Mouse (Mus musculus) stomach, postnatal 0 days (tissue): ENCODE measurements at regions not wholly inside any gene's neighbourhood (a gene's known extent, or its start where the extent isn't known, plus 50 kb on each side); places are given as distances from the start of the nearest gene placed in this dataset.

Experiments used
- ATAC-seq: fragments of 200-750 bp; cut with Nextera tagmentation; 2 replicates; pipeline ENCODE4 v1.8.0; 2017; ENCODE audit not compliant: low FRiP score, low TSS enrichment
- DNase-seq: peaks from one replicate; pipeline ENCODE4 v3.0.0-alpha.2; 2016; ENCODE audit warnings: low spot score
- H3K27ac ChIP-seq: fragments of 300-500 bp; sonication (generic); replicated peaks from 2 replicates; pipeline ENCODE4 v1.5.1; 2014; ENCODE audit warnings: mild to moderate bottlenecking, control low read depth
- H3K27me3 ChIP-seq: fragments of 300-500 bp; sonication (generic); 2 replicates; pipeline ENCODE4 v1.6.1; 2014; ENCODE audit warnings: low read length; ENCODE audit not compliant: control insufficient read depth, insufficient read depth
- H3K36me3 ChIP-seq: fragments of 300-500 bp; sonication (generic); 2 replicates; pipeline ENCODE4 v1.6.1; 2014; ENCODE audit warnings: low read length, mixed read lengths; ENCODE audit not compliant: control insufficient read depth, insufficient read depth
- H3K4me1 ChIP-seq: fragments of 300-500 bp; sonication (generic); replicated peaks from 2 replicates; pipeline ENCODE4 v1.6.1; 2014; ENCODE audit warnings: antibody characterized with exemption; ENCODE audit not compliant: control insufficient read depth, insufficient read depth
- H3K4me2 ChIP-seq: fragments of 300-500 bp; sonication (generic); replicated peaks from 2 replicates; pipeline ENCODE4 v1.6.1; 2014; ENCODE audit warnings: low read depth, mild to moderate bottlenecking, control low read depth, moderate library complexity
- H3K4me3 ChIP-seq: fragments of 300-500 bp; sonication (generic); 2 replicates; pipeline ENCODE4 v1.5.1; 2014; ENCODE audit warnings: low read depth, low read length, control low read depth
- H3K9ac ChIP-seq: fragments of 300-500 bp; sonication (generic); 2 replicates; pipeline ENCODE4 v1.6.1; 2014; ENCODE audit warnings: mild to moderate bottlenecking, low read length, control low read depth, mixed read lengths
- H3K9me3 ChIP-seq: fragments of 300-500 bp; sonication (generic); 2 replicates; pipeline ENCODE4 v1.6.1; 2016; ENCODE audit warnings: low read length; ENCODE audit not compliant: control insufficient read depth
- CTCF ChIP-seq: IDR thresholded peaks from 2 replicates; pipeline ENCODE4 v1.5.1; 2016; ENCODE audit warnings: antibody characterized with exemption, low read depth, mild to moderate bottlenecking, moderate library complexity
- EP300 ChIP-seq: optimal IDR thresholded peaks from 2 replicates; pipeline ENCODE3; 2016; ENCODE audit warnings: antibody characterized with exemption
- WGBS: fragments of 180-500 bp; shearing (Covaris S2); extraction: QIAGEN DNeasy Blood & Tissue Kit; methylation state at CpG from one replicate; pipeline ENCODE4 v1.1.7; 2014; 5-methylcytosine and 5-hydroxymethylcytosine counted together

DNA sequence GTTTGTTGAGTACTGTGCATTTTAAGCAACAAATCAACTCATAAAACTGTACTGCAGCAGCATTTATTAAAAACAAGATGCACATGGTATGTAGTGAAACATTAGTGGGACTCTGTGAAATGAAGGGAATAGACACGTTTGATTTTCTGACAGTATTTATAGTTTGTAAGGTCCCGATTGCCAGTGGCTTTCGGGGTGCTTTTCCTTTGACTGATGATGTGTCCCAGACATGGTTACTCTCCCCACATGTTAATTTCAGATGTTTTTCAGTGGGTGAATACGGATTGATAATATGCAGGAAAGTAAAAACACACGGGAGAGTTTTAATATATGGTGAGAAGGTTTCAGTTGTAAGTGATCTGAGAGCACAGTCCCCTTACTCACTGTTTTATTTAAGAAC is 115.3 kb upstream of the Frg1 start:
- H3K27ac ChIP-seq = no peak overlapping the region
- H3K27me3 ChIP-seq = no peaks in the 10 kb centered on the region
- no peak overlapping the region for H3K9ac ChIP-seq
- H3K4me1 ChIP-seq = no peaks in the 10 kb centered on the region
- no peaks in the 10 kb centered on the region for H3K36me3 ChIP-seq
- TF ChIP-seq EP300 (no peak), CTCF (no peak)
- no peak overlapping the region for H3K4me3 ChIP-seq
- no peak for DNase-seq
- no peaks in the 10 kb centered on the region for H3K9me3 ChIP-seq
- no peak overlapping the region for H3K4me2 ChIP-seq
- no peak for ATAC-seq
- WGBS = 74% methylated on average over 5 of the region's 5 CpGs

- no peaks in the 10 kb centered on the region for H3K9me3 ChIP-seq
- ATAC-seq = no peak
- H3K4me3 ChIP-seq = no peak overlapping the region
- no peak overlapping the region for H3K4me2 ChIP-seq
- DNase-seq = no peak
- no peaks in the 10 kb centered on the region for H3K27me3 ChIP-seq
- no peak overlapping the region for H3K27ac ChIP-seq
- no peaks in the 10 kb centered on the region for H3K4me1 ChIP-seq
- 68% methylated on average over 8 of the region's 8 CpGs for WGBS
- TF ChIP-seq CTCF (no peak), EP300 (no peak)
- no peaks in the 10 kb centered on the region for H3K36me3 ChIP-seq
- no peak overlapping the region for H3K9ac ChIP-seq
These were observed 112.7 kb upstream of the Frg1 start for GRCm38 (mm10) chr8:41529581-41529980.

GRCm38 (mm10) chr8:41526283-41526682 is 109.4 kb upstream of the Frg1 start:
- DNase-seq (no peak), ATAC-seq (no peak)
- Histone ChIP-seq H3K9me3 (no peaks in the 10 kb centered on the region), H3K27ac (no peak overlapping the region), H3K36me3 (no peaks in the 10 kb centered on the region), H3K27me3 (no peaks in the 10 kb centered on the region), H3K4me2 (no peak overlapping the region), H3K4me1 (no peaks in the 10 kb centered on the region), H3K9ac (no peak overlapping the region), H3K4me3 (no peak overlapping the region)
- no peak for TF ChIP-seq EP300
- TF ChIP-seq CTCF = no peak
- 88% methylated on average over 7 of the region's 7 CpGs for WGBS

GRCm38 (mm10) chr8:41485163-41485562 is 68.3 kb upstream of the Frg1 start:
- H3K4me2 ChIP-seq = no peak overlapping the region
- DNase-seq (no peak), ATAC-seq (no peak)
- no peaks in the 10 kb centered on the region for H3K4me1 ChIP-seq
- 61% methylated on average over 5 of the region's 5 CpGs for WGBS
- TF ChIP-seq EP300 (no peak), CTCF (no peak)
- no peaks in the 10 kb centered on the region for H3K27me3 ChIP-seq
- H3K9me3 ChIP-seq = no peaks in the 10 kb centered on the region
- no peak overlapping the region for H3K9ac ChIP-seq
- no peak overlapping the region for H3K4me3 ChIP-seq
- no peaks in the 10 kb centered on the region for H3K36me3 ChIP-seq
- H3K27ac ChIP-seq = no peak overlapping the region

- WGBS = 81% methylated on average over 3 of the region's 3 CpGs
- Histone ChIP-seq H3K27ac (no peak overlapping the region), H3K4me2 (no peak overlapping the region), H3K36me3 (no peaks in the 10 kb centered on the region), H3K27me3 (no peaks in the 10 kb centered on the region), H3K9me3 (no peaks in the 10 kb centered on the region), H3K4me3 (no peak overlapping the region), H3K9ac (no peak overlapping the region), H3K4me1 (no peaks in the 10 kb centered on the region)
- TF ChIP-seq CTCF (no peak), EP300 (no peak)
- ATAC-seq (no peak), DNase-seq (no peak)
These were observed 66.4 kb upstream of the Frg1 start for GRCm38 (mm10) chr8:41483297-41483696.

- no peak overlapping the region for H3K9ac ChIP-seq
- no peaks in the 10 kb centered on the region for H3K4me1 ChIP-seq
- H3K36me3 ChIP-seq = no peaks in the 10 kb centered on the region
- TF ChIP-seq CTCF = no peak
- no peak for TF ChIP-seq EP300
- ATAC-seq (peak; percentile 75), DNase-seq (peak; percentile 38)
- WGBS = 45% methylated on average over 8 of the region's 8 CpGs
- H3K9me3 ChIP-seq = no peaks in the 10 kb centered on the region
- H3K4me2 ChIP-seq = no peak overlapping the region
- H3K4me3 ChIP-seq = no peak overlapping the region
- H3K27ac ChIP-seq = no peak overlapping the region
- H3K27me3 ChIP-seq = no peaks in the 10 kb centered on the region
These were observed 56.3 kb upstream of the Frg1 start for GRCm38 (mm10) chr8:41472992-41473699.
